Mouse (Mus musculus) CH12.LX (cell line): ENCODE data around the gene Rpp25l. TPM values are rescaled to one million over a fixed set of nuclear protein-coding genes. Genes with fewer than 3 reads are reported as not detected.

ENCODE experiments used
- DNase-seq: peaks from one replicate; pipeline ENCODE4 v3.0.0-alpha.2; 2013; ENCODE audit errors: extremely low read depth
- H3K27ac ChIP-seq: 2 replicates; pipeline ENCODE4 v1.5.1; 2012; ENCODE audit warnings: low read depth, mild to moderate bottlenecking, control low read depth, moderate library complexity; ENCODE audit not compliant: insufficient read depth
- H3K27me3 ChIP-seq: replicated peaks from 2 replicates; pipeline ENCODE3; 2012; ENCODE audit warnings: inconsistent platforms
- H3K36me3 ChIP-seq, 2 experiments: replicated peaks in 1 of 2; 2 replicates each; pipeline versions ENCODE3 to v1.6.1; 2012; ENCODE audit warnings: inconsistent platforms in 1 of 2, low read length in 1 of 2, mild to moderate bottlenecking in 1 of 2, mixed read lengths in 1 of 2, moderate library complexity in 1 of 2; ENCODE audit not compliant: control insufficient read depth in 1 of 2, insufficient read depth in 1 of 2
- H3K4me1 ChIP-seq, 2 experiments: 2 replicates each; pipeline ENCODE4 v1.6.1; 2012; ENCODE audit warnings: inconsistent platforms in 1 of 2, moderate library complexity in 1 of 2; ENCODE audit not compliant: insufficient read depth in 2 of 2, control insufficient read depth in 1 of 2
- H3K4me2 ChIP-seq: 2 replicates; pipeline ENCODE4 v1.6.1; 2012; ENCODE audit warnings: low read depth, mild to moderate bottlenecking, control low read depth; ENCODE audit not compliant: poor library complexity, insufficient read depth, severe bottlenecking
- H3K4me3 ChIP-seq, 3 experiments: fragments of 150-350 bp in 1 of 3; sonication (generic) in 1 of 3; replicated peaks in 1 of 3; 2 replicates each; pipeline versions ENCODE3 to v1.5.1; 2011 to 2012; ENCODE audit warnings: low read depth in 2 of 3, low read length in 2 of 3, mild to moderate bottlenecking in 2 of 3, moderate library complexity in 2 of 3, control low read depth in 1 of 3, improper control_type of control experiment in 1 of 3, inconsistent platforms in 1 of 3, mixed read lengths in 1 of 3; ENCODE audit not compliant: poor library complexity in 1 of 3
- H3K79me2 ChIP-seq: replicated peaks from 2 replicates; pipeline ENCODE4 v1.6.1; 2012; ENCODE audit warnings: mild to moderate bottlenecking, moderate library complexity; ENCODE audit not compliant: control insufficient read depth, poor library complexity, insufficient read depth, severe bottlenecking; ENCODE audit errors: extremely low read depth
- H3K9ac ChIP-seq: 2 replicates; pipeline ENCODE4 v1.6.1; 2012; ENCODE audit warnings: low read depth, mild to moderate bottlenecking, control low read depth, moderate library complexity; ENCODE audit not compliant: insufficient read depth
- H3K9me3 ChIP-seq: replicated peaks from 2 replicates; pipeline ENCODE3; 2012; ENCODE audit warnings: low read length, inconsistent platforms, mixed read lengths
- CTCF ChIP-seq, 2 experiments: IDR thresholded peaks in 1 of 2; conservative IDR thresholded peaks in 1 of 2; 2 replicates each; pipeline ENCODE4 v1.5.1; 2011 to 2012; ENCODE audit warnings: low read depth in 2 of 2, low read length in 2 of 2, improper control_type of control experiment in 1 of 2, inconsistent platforms in 1 of 2, mild to moderate bottlenecking in 1 of 2, moderate library complexity in 1 of 2
- E2F4 ChIP-seq: IDR thresholded peaks from 2 replicates; pipeline ENCODE4 v1.6.1; 2011; ENCODE audit warnings: low read depth, low read length, improper control_type of control experiment; ENCODE audit not compliant: insufficient replicate concordance
- HCFC1 ChIP-seq: IDR thresholded peaks from 2 replicates; pipeline ENCODE4 v1.6.1; 2012; ENCODE audit warnings: low read depth, mild to moderate bottlenecking, inconsistent platforms, low read length, improper control_type of control experiment
- IRF4 ChIP-seq: IDR thresholded peaks from 2 replicates; pipeline ENCODE4 v1.6.1; 2014; ENCODE audit warnings: low read depth, mild to moderate bottlenecking, inconsistent platforms, low read length, improper control_type of control experiment
- JUN ChIP-seq: IDR thresholded peaks from 2 replicates; pipeline ENCODE4 v1.6.1; 2011; ENCODE audit warnings: low read depth, mild to moderate bottlenecking, low read length, improper control_type of control experiment, moderate library complexity; ENCODE audit not compliant: insufficient read depth
- MAFK ChIP-seq: IDR thresholded peaks from 2 replicates; pipeline ENCODE4 v1.6.1; 2011; ENCODE audit warnings: low read length, improper control_type of control experiment; ENCODE audit not compliant: insufficient replicate concordance
- MAZ ChIP-seq: IDR thresholded peaks from 2 replicates; pipeline ENCODE4 v1.6.1; 2012; ENCODE audit warnings: low read depth, mild to moderate bottlenecking, inconsistent platforms, low read length, improper control_type of control experiment, moderate library complexity
- MYC ChIP-seq: IDR thresholded peaks from 2 replicates; pipeline ENCODE4 v1.6.1; 2011; ENCODE audit warnings: low read depth, mild to moderate bottlenecking, improper control_type of control experiment, low read length
- RAD21 ChIP-seq: IDR thresholded peaks from 2 replicates; pipeline ENCODE4 v1.6.1; 2011; ENCODE audit warnings: low read depth, mild to moderate bottlenecking, low read length, improper control_type of control experiment, moderate library complexity
- SMC3 ChIP-seq: IDR thresholded peaks from 2 replicates; pipeline ENCODE4 v1.6.1; 2011; ENCODE audit warnings: low read depth, low read length, improper control_type of control experiment
- ZC3H11A ChIP-seq: IDR thresholded peaks from 2 replicates; pipeline ENCODE4 v1.6.1; 2012; ENCODE audit warnings: low read depth, mild to moderate bottlenecking, inconsistent platforms, low read length, improper control_type of control experiment
- ZKSCAN1 ChIP-seq: IDR thresholded peaks from 2 replicates; pipeline ENCODE4 v1.6.1; 2012; ENCODE audit warnings: low read depth, inconsistent platforms, low read length, improper control_type of control experiment, borderline replicate concordance
- dilution Hi-C: fragments of 300-500 bp; cut with MboI; formaldehyde crosslinking; loops from 2 replicates; pipeline ENCODE4 v1.14.3; 2020; ENCODE audit warnings: low sequenced_read_pairs; ENCODE audit not compliant: extremely low pct_unique_long_range_greater_than_20kb, extremely low pct_ligation_motif_present
- in situ Hi-C: fragments of 300-500 bp; cut with MboI; formaldehyde crosslinking; loops from 3 replicates; pipeline ENCODE4 v1.14.3; 2019; ENCODE audit warnings: low sequenced_read_pairs, low pct_ligation_motif_present, low pct_unique_long_range_greater_than_20kb, mixed read lengths
- polyA plus RNA-seq: library from polyadenylated mRNA; unstranded; fragments of >175 nt; gene quantifications from 2 replicates; pipeline ENCODE4 v1.2.1, GENCODE M21; 2012; ENCODE audit warnings: low read depth; ENCODE audit not compliant: insufficient read length
- total RNA-seq, 2 experiments: library from RNA; depleted of rRNA; stranded (reverse); fragments of 300-350 nt in 1 of 2; fragments of >200 nt in 1 of 2; gene quantifications; 2 replicates each; pipeline ENCODE4 v1.2.3; 2012 to 2014

Rpp25l gene
- total and polyA plus RNA-seq, 3 experiments, result 48.1 to 72.8 (median 65.3) TPM

GRCm38 (mm10) chr4:41711705-41712375 is 1.5 kb downstream of the Rpp25l start:
- in situ Hi-C loops, result no loop called here
- H3K4me1 ChIP-seq, result peaks cover 14 to 31% of the 10 kb centered on the region in 2 experiments
- TF ChIP-seq MAFK (no peak), MYC (no peak), CTCF (conservative IDR thresholded peaks at IDR 0.05 in 1 of 2, IDR thresholded peaks at IDR 0.05 in 1 of 2; ENCODE audit: low read depth in 2 of 2, low read length in 2 of 2) (no peak), ZC3H11A (no peak)
- TF ChIP-seq, all 38 proteins: peak for 0
- Histone ChIP-seq H3K79me2 (peaks cover 7% of the 10 kb centered on the region; the same call in 1 of the 2 replicates), H3K4me2 (peak overlapping the region; percentile 89), H3K27ac (no peak overlapping the region), H3K9me3 (no peaks in the 10 kb centered on the region), H3K4me3 (peak overlapping the region in 2 of 3 experiments; percentile 68 to 84), H3K9ac (peak overlapping the region; percentile 28; the same call in 1 of the 2 replicates), H3K27me3 (peaks cover 10% of the 10 kb centered on the region), H3K36me3 (peaks cover 16 to 43% of the 10 kb centered on the region in 2 experiments)
- dilution Hi-C loops, result no loop called here
- no peak for DNase-seq

- Histone ChIP-seq H3K9me3 (no peaks in the 10 kb centered on the region), H3K9ac (no peak overlapping the region), H3K79me2 (peaks cover 7% of the 10 kb centered on the region; the same call in 1 of the 2 replicates), H3K27me3 (peaks cover 26% of the 10 kb centered on the region), H3K27ac (no peak overlapping the region), H3K4me2 (no peak overlapping the region), H3K36me3 (peaks cover 7 to 27% of the 10 kb centered on the region in 2 experiments), H3K4me1 (peaks cover 14 to 36% of the 10 kb centered on the region in 2 experiments), H3K4me3 (no peak overlapping the region)
- TF ChIP-seq ZKSCAN1 (no peak), E2F4 (no peak), CTCF (conservative IDR thresholded peaks at IDR 0.05 in 1 of 2, IDR thresholded peaks at IDR 0.05 in 1 of 2; ENCODE audit: low read depth in 2 of 2, low read length in 2 of 2) (peak in 1 of 2 experiments; percentile 41; a peak in 2 of 4 replicates)
- dilution Hi-C loops (no loop called here), in situ Hi-C loops (no loop called here)
- DNase-seq, result no peak
These were observed 3.1 kb downstream of the Rpp25l start for GRCm38 (mm10) chr4:41710229-41710628.

- Histone ChIP-seq H3K4me1 (peaks cover 14 to 36% of the 10 kb centered on the region in 2 experiments), H3K4me2 (no peak overlapping the region), H3K9me3 (no peaks in the 10 kb centered on the region), H3K4me3 (no peak overlapping the region), H3K27me3 (peaks cover 45% of the 10 kb centered on the region), H3K36me3 (peaks cover 0 to 18% of the 10 kb centered on the region in 2 experiments), H3K9ac (no peak overlapping the region), H3K79me2 (peaks cover 7% of the 10 kb centered on the region; the same call in 1 of the 2 replicates), H3K27ac (no peak overlapping the region)
- dilution Hi-C loops, result no loop called here
- peak; percentile 68 for DNase-seq
- in situ Hi-C loops, result no loop called here
- TF ChIP-seq HCFC1 (no peak), MYC (no peak), RAD21 (peak; percentile 88), SMC3 (peak; percentile 75), JUN (no peak), IRF4 (no peak), CTCF (conservative IDR thresholded peaks at IDR 0.05 in 1 of 2, IDR thresholded peaks at IDR 0.05 in 1 of 2; ENCODE audit: low read depth in 2 of 2, low read length in 2 of 2) (peak; percentile 25 to 88; a peak in 3 of 4 replicates), MAZ (no peak)
These were observed 5.1 kb downstream of the Rpp25l start for GRCm38 (mm10) chr4:41708192-41708745.
